Mouse (Mus musculus) ES-E14 (cell line): ENCODE measurements around the gene Hsf5. TPM values are rescaled to one million over a fixed set of nuclear protein-coding genes. Genes with fewer than 3 reads are reported as not detected.

Source experiments
- DNase-seq: peaks from one replicate; pipeline ENCODE4 v3.0.0-alpha.2; 2013; ENCODE audit warnings: low read depth, low spot score
- H3K27ac ChIP-seq: 2 replicates; pipeline ENCODE4 v1.5.1; 2012; ENCODE audit warnings: low read depth, mild to moderate bottlenecking, low read length, moderate library complexity, mixed read lengths; ENCODE audit not compliant: poor library complexity, insufficient read depth, severe bottlenecking
- H3K36me3 ChIP-seq: 2 replicates; pipeline ENCODE4 v1.6.1; 2012; ENCODE audit warnings: mild to moderate bottlenecking, low read length, moderate library complexity, mixed read lengths; ENCODE audit not compliant: control insufficient read depth, poor library complexity, insufficient read depth, severe bottlenecking
- H3K4me1 ChIP-seq, 2 experiments: fragments of 150-350 bp in 1 of 2; sonication (generic) in 1 of 2; 2 replicates each; pipeline ENCODE4 v1.6.1; 2012; ENCODE audit warnings: low read length in 2 of 2, mild to moderate bottlenecking in 1 of 2, mixed read lengths in 1 of 2; ENCODE audit not compliant: control insufficient read depth in 2 of 2, insufficient read depth in 2 of 2, poor library complexity in 1 of 2
- H3K4me3 ChIP-seq, 2 experiments: fragments of 150-350 bp in 1 of 2; sonication (generic) in 1 of 2; 2 replicates each; pipeline ENCODE4 v1.5.1; 2012; ENCODE audit warnings: low read length in 2 of 2, low read depth in 1 of 2, mild to moderate bottlenecking in 1 of 2, mixed read lengths in 1 of 2; ENCODE audit not compliant: insufficient read depth in 1 of 2, poor library complexity in 1 of 2, severe bottlenecking in 1 of 2
- H3K9ac ChIP-seq: 2 replicates; pipeline ENCODE4 v1.6.1; 2012; ENCODE audit warnings: low read depth, mild to moderate bottlenecking, low read length, mixed read lengths; ENCODE audit not compliant: poor library complexity, insufficient read depth, severe bottlenecking
- H3K9me3 ChIP-seq: fragments of 150-350 bp; sonication (generic); 2 replicates; pipeline ENCODE4 v1.6.1; 2012; ENCODE audit warnings: low read depth, mild to moderate bottlenecking, low read length; ENCODE audit not compliant: control insufficient read depth, insufficient read depth
- CHD2 ChIP-seq: IDR thresholded peaks from 2 replicates; pipeline ENCODE4 v1.6.1; 2014; ENCODE audit warnings: mild to moderate bottlenecking, low read depth, low read length, inconsistent platforms
- HCFC1 ChIP-seq: IDR thresholded peaks from 2 replicates; pipeline ENCODE4 v1.6.1; 2012; ENCODE audit warnings: low read length, inconsistent platforms, borderline replicate concordance; ENCODE audit not compliant: insufficient read depth
- MAFK ChIP-seq: IDR thresholded peaks from 2 replicates; pipeline ENCODE4 v1.6.1; 2014; ENCODE audit warnings: mild to moderate bottlenecking, low read depth, low read length, inconsistent platforms; ENCODE audit not compliant: insufficient read depth
- ZC3H11A ChIP-seq: IDR thresholded peaks from 2 replicates; pipeline ENCODE4 v1.6.1; 2012; ENCODE audit warnings: low read depth, mild to moderate bottlenecking, inconsistent platforms, low read length, borderline replicate concordance
- ZNF384 ChIP-seq: IDR thresholded peaks from 2 replicates; pipeline ENCODE4 v1.6.1; 2012; ENCODE audit warnings: low read depth, low read length, inconsistent platforms
- in situ Hi-C, 2 experiments: fragments of 600-800 bp; cut with MboI; formaldehyde crosslinking; loops; one replicate each; pipeline ENCODE4 v1.15.1; 2025; ENCODE audit warnings: low sequenced_read_pairs in 2 of 2, inconsistent platforms in 1 of 2; ENCODE audit not compliant: unreplicated experiment in 2 of 2
- total RNA-seq: library from RNA; depleted of rRNA; stranded (reverse); fragments of 300-350 nt; gene quantifications from 2 replicates; pipeline ENCODE4 v1.2.3, GENCODE M21; 2012

The Hsf5 gene
- total RNA-seq, 1 experiment: 0.40 TPM

GRCm38 (mm10) chr11:87597061-87597460, 19.9 kb upstream of the Hsf5 start:
- no peak overlapping the region for H3K27ac ChIP-seq
- H3K36me3 ChIP-seq: peaks cover 33% of the 10 kb centered on the region
- DNase-seq: no peak
- no peak overlapping the region for H3K9ac ChIP-seq
- TF ChIP-seq ZC3H11A (no peak), MAFK (no peak), HCFC1 (no peak), CHD2 (no peak), ZNF384 (no peak)
- H3K4me1 ChIP-seq: peaks cover 0 to 13% of the 10 kb centered on the region in 2 experiments; a peak in 2 of 4 replicates
- H3K9me3 ChIP-seq: no peaks in the 10 kb centered on the region
- in situ Hi-C loops: no loop called here
- H3K4me3 ChIP-seq: no peak overlapping the region

- DNase-seq: no peak
- H3K9me3 ChIP-seq: no peaks in the 10 kb centered on the region
- in situ Hi-C loops: no loop called here
- no peak overlapping the region for H3K9ac ChIP-seq
- no peak for TF ChIP-seq CHD2
- TF ChIP-seq HCFC1: no peak
- no peak for TF ChIP-seq ZC3H11A
- no peak for TF ChIP-seq ZNF384
- TF ChIP-seq MAFK: no peak
- peaks cover 0 to 8% of the 10 kb centered on the region in 2 experiments; a peak in 2 of 4 replicates for H3K4me1 ChIP-seq
- no peak overlapping the region for H3K27ac ChIP-seq
- H3K4me3 ChIP-seq: no peak overlapping the region
- H3K36me3 ChIP-seq: peaks cover 51% of the 10 kb centered on the region
Observed at GRCm38 (mm10) chr11:87599395-87600089, 17.4 kb upstream of the Hsf5 start.

DNA sequence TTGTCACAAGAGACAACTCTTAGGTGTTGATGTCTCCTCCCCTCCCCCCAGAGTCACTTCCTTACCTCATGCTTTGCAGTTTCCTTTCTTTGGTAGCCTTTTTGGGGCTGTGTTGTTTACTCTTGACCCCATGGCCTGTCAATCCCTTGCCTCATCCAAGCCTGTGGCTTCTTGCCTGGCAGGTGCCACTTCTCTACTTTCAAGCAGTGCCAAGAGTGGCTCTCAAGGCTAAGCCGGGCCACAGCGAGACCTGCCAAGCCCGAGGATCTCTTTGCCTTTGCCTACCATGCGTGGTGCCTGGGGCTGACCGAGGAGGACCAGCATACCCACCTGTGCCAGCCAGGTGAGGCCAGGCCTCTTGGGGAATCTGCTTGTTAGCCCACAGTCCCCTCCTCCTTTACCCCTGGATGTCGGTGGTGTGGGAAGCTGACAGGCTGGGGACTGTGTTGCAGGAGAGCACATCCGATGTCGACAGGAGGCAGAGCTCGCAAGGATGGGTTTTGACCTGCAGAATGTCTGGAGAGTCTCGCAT, 16.6 kb upstream of the Hsf5 start:
- H3K27ac ChIP-seq: no peak overlapping the region
- no peak for TF ChIP-seq HCFC1
- no peak for TF ChIP-seq ZNF384
- no peak for TF ChIP-seq ZC3H11A
- no peak for TF ChIP-seq CHD2
- no peak for TF ChIP-seq MAFK
- H3K4me1 ChIP-seq: peaks cover 0 to 8% of the 10 kb centered on the region in 2 experiments; a peak in 2 of 4 replicates
- no peak for DNase-seq
- H3K4me3 ChIP-seq: no peak overlapping the region
- no peak overlapping the region for H3K9ac ChIP-seq
- peaks cover 56% of the 10 kb centered on the region for H3K36me3 ChIP-seq
- no peaks in the 10 kb centered on the region for H3K9me3 ChIP-seq
- in situ Hi-C loops: no loop called here

DNA sequence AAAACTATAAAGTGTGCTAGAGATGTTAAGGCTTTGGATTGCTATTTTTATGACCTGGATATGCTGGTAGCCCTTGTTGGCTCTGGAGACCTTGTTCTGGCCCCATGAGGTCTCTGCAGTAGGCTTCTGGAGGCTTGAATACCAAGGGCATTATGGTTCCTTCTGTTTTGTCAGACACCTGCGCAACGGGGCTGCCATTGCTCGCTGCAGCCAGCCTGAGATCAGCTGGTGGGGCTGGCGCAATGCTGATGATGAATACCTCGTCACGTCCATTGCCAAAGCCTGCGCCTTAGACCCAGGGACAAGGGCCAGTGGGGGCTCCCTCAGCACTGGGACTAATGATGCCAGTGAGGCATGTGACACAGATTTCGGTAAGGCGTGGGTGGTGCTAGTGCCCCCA, 14.7 kb upstream of the Hsf5 start:
- H3K9ac ChIP-seq: no peak overlapping the region
- H3K4me1 ChIP-seq: 0 out of 4 replicates have a peak, but pooled peaks cover 0 to 3% of the 10 kb centered on the region in 2 experiments
- no peaks in the 10 kb centered on the region for H3K9me3 ChIP-seq
- no peak for TF ChIP-seq CHD2
- no peak for TF ChIP-seq MAFK
- TF ChIP-seq ZNF384: no peak
- TF ChIP-seq ZC3H11A: no peak
- no peak for TF ChIP-seq HCFC1
- peaks cover 59% of the 10 kb centered on the region for H3K36me3 ChIP-seq
- no peak overlapping the region for H3K4me3 ChIP-seq
- H3K27ac ChIP-seq: no peak overlapping the region
- in situ Hi-C loops: no loop called here
- no peak for DNase-seq
